Mouse (Mus musculus) midbrain, embryonic 11.5 days (tissue): ENCODE results near the gene Rnf7. TPM values are rescaled to one million over a fixed set of nuclear protein-coding genes. Genes with fewer than 3 reads are reported as not detected.

Experiments used
- ATAC-seq: fragments of 200-750 bp; cut with Nextera tagmentation; 2 replicates; pipeline ENCODE4 v1.8.0; 2017; ENCODE audit warnings: moderate TSS enrichment, moderate library complexity; ENCODE audit not compliant: low FRiP score
- DNase-seq: peaks from one replicate; pipeline ENCODE4 v3.0.0; 2015; ENCODE audit warnings: low spot score; ENCODE audit errors: missing footprints
- H3K27ac ChIP-seq: fragments of 300-500 bp; sonication (generic); 2 replicates; pipeline ENCODE4 v1.5.1; 2014; ENCODE audit warnings: low read depth, low read length
- H3K27me3 ChIP-seq: fragments of 300-500 bp; sonication (generic); 2 replicates; pipeline ENCODE4 v1.6.1; 2014; ENCODE audit warnings: mild to moderate bottlenecking, low read length, moderate library complexity, mixed read lengths; ENCODE audit not compliant: control insufficient read depth, insufficient read depth
- H3K36me3 ChIP-seq: fragments of 300-500 bp; sonication (generic); 2 replicates; pipeline ENCODE4 v1.6.1; 2014; ENCODE audit warnings: mild to moderate bottlenecking, low read length, moderate library complexity, mixed read lengths; ENCODE audit not compliant: control insufficient read depth, insufficient read depth
- H3K4me1 ChIP-seq: fragments of 300-500 bp; sonication (generic); 2 replicates; pipeline ENCODE4 v1.6.1; 2014; ENCODE audit warnings: low read length; ENCODE audit not compliant: control insufficient read depth, insufficient read depth
- H3K4me2 ChIP-seq: fragments of 300-500 bp; sonication (generic); 2 replicates; pipeline ENCODE4 v1.6.1; 2014; ENCODE audit warnings: mild to moderate bottlenecking, moderate library complexity
- H3K4me3 ChIP-seq: fragments of 300-500 bp; sonication (generic); 2 replicates; pipeline ENCODE4 v1.5.1; 2014; ENCODE audit warnings: low read depth, low read length
- H3K9ac ChIP-seq: fragments of 300-500 bp; sonication (generic); 2 replicates; pipeline ENCODE4 v1.6.1; 2014; ENCODE audit warnings: low read length
- H3K9me3 ChIP-seq: fragments of 300-500 bp; sonication (generic); 2 replicates; pipeline ENCODE4 v1.6.1; 2016; ENCODE audit warnings: low read length; ENCODE audit not compliant: control insufficient read depth
- WGBS: fragments of 180-500 bp; shearing (Covaris S2); extraction: QIAGEN DNeasy Blood & Tissue Kit; methylation state at CpG from one replicate; pipeline ENCODE4 v1.1.7; 2014; 5-methylcytosine and 5-hydroxymethylcytosine counted together
- polyA plus RNA-seq: library from polyadenylated mRNA; unstranded; fragments of >200 nt; fragmentation: Nextera tagmentation; extraction: Ambion mirVana; gene quantifications from 2 replicates; pipeline ENCODE4 v1.2.1, GENCODE M21; 2014

Rnf7 gene
- polyA plus RNA-seq, 1 experiment from 2014 or later: 294 TPM

- H3K4me1 ChIP-seq: peaks cover 15% of the 10 kb centered on the region
- no peaks in the 10 kb centered on the region for H3K36me3 ChIP-seq
- peak overlapping the region; percentile 71 for H3K4me2 ChIP-seq
- H3K27ac ChIP-seq: no peak overlapping the region
- peak overlapping the region; percentile 36 for H3K4me3 ChIP-seq
- peak overlapping the region; percentile 67 for H3K9ac ChIP-seq
- no peaks in the 10 kb centered on the region for H3K9me3 ChIP-seq
- whole genome bisulfite sequencing: 7% methylated on average over 28 of the region's 28 CpGs
- peaks cover 19% of the 10 kb centered on the region for H3K27me3 ChIP-seq
- DNase-seq: peak; percentile 94
- ATAC-seq: peak; percentile 43; the same call in 1 of the 2 replicates
Observed at GRCm38 (mm10) chr9:96436901-96437804, 41.3 kb downstream of the Rnf7 start.

- Histone ChIP-seq H3K36me3 (no peaks in the 10 kb centered on the region), H3K9ac (no peak overlapping the region), H3K4me2 (no peak overlapping the region), H3K27ac (no peak overlapping the region), H3K9me3 (no peaks in the 10 kb centered on the region), H3K4me3 (no peak overlapping the region), H3K27me3 (peaks cover 10% of the 10 kb centered on the region), H3K4me1 (peaks cover 10% of the 10 kb centered on the region)
- DNase-seq (no peak), ATAC-seq (no peak)
- WGBS: 95% methylated on average over 3 of the region's 3 CpGs
Observed at GRCm38 (mm10) chr9:96432575-96432974, 45.9 kb downstream of the Rnf7 start.

DNA sequence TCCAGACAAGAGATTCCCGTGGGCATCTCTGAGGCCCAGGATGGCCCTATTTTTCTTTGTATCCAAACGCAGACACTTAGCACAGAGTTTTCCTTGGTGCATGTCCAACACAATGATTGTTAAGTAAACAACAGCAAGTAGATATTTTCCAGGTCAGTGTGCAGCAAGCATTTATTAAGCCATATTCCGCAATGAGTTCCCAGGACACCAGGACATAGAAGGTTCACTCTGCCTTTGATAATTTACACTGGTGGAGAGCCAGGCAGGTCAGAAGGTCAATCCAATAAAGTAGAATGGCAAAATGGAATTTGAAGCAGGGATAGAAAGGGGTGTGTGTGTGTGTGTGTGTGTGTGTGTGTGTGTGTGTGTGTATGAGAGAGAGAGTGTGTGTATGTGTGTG, 47.4 kb downstream of the Rnf7 start:
- Histone ChIP-seq H3K4me2 (no peak overlapping the region), H3K27me3 (peaks cover under 1% of the 10 kb centered on the region), H3K4me1 (no peaks in the 10 kb centered on the region), H3K36me3 (no peaks in the 10 kb centered on the region), H3K4me3 (no peak overlapping the region), H3K9me3 (no peaks in the 10 kb centered on the region), H3K27ac (no peak overlapping the region), H3K9ac (no peak overlapping the region)
- no peak for DNase-seq
- no peak for ATAC-seq
- 75% methylated on average over 3 of the region's 3 CpGs for WGBS

DNA sequence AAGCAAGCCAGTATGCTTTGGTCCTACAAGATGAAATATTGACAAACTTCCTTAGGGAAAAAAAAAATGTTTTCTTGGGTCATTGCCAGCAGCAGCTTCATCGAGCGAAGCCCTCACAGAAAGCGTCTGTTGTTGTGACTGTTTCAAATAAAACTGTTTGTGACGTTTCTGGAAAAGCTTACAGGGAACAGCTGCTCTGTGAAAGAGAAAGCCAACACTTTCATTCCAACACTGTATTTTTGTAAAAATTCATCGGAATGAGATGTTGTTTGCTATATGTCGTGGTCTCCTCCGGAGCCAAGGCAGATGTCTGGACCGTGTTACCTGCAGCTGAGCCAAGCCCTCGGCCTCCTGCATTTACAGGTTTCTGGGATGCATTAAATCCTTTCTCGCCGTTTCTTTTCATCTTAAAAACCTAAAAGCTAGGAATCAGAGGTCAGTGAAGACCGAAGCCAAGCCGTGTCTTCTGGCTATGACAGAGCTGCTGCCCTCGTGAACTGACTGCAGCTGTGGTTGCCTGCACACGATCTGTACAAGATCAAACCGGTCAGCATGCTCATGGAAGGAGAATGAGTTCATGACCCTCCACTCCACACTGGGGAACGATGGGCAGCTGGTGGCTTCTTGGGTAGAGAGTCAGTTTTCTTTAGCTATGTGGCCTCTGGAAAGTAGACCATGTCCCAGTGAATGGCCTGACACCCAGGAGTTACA, 50.0 kb downstream of the Rnf7 start:
- Histone ChIP-seq H3K36me3 (no peaks in the 10 kb centered on the region), H3K27ac (no peak overlapping the region), H3K4me1 (no peaks in the 10 kb centered on the region), H3K9ac (no peak overlapping the region), H3K9me3 (no peaks in the 10 kb centered on the region), H3K4me3 (no peak overlapping the region), H3K4me2 (no peak overlapping the region), H3K27me3 (no peaks in the 10 kb centered on the region)
- DNase-seq: no peak
- ATAC-seq: no peak
- WGBS: 90% methylated on average over 17 of the region's 17 CpGs

DNA sequence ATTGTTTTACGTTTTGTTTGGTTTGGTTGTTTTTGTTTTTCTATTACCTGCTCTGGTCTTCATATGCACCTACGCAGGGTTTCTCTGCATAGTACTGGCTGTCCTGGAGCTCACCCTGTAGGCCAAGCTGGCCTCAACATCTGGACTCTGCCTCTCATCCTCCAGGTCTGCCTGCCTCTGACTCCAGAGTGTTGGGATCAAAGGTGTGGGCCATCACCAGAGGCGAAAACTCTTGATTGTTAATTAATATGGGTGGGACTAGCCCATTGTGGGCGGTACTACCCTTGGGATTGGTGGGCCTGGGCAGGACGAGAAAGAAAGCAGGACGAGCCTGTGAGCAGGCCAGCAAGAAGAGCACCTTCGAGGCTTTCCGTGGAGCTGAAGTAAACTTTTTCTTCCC, 54.4 kb downstream of the Rnf7 start:
- H3K4me3 ChIP-seq: no peak overlapping the region
- no peak overlapping the region for H3K4me2 ChIP-seq
- no peaks in the 10 kb centered on the region for H3K9me3 ChIP-seq
- H3K27me3 ChIP-seq: no peaks in the 10 kb centered on the region
- H3K9ac ChIP-seq: no peak overlapping the region
- no peaks in the 10 kb centered on the region for H3K4me1 ChIP-seq
- H3K27ac ChIP-seq: no peak overlapping the region
- DNase-seq: no peak
- no peak for ATAC-seq
- 51% methylated on average over 8 of the region's 8 CpGs for WGBS
- H3K36me3 ChIP-seq: no peaks in the 10 kb centered on the region

Other genes starting within 250 kb of the Rnf7 start
- gene Atp1b3, start 114.2 kb downstream of the Rnf7 start, polyA plus RNA-seq: 194 and 208 TPM in 2 replicates
- gene Gm28729, start 46.6 kb upstream of the Rnf7 start, polyA plus RNA-seq: not detected in 2 replicates
- 14.0 and 15.1 TPM in 2 replicates for gene Rasa2, start 152.9 kb upstream of the Rnf7 start, polyA plus RNA-seq